Mouse (Mus musculus): ENCODE measurements around the gene Rangap1.

GRCm38 (mm10) chr15:81758701-81759100 is 13.4 kb upstream of the Rangap1 start:
- TF ChIP-seq EP300 (IDR thresholded peaks at IDR 0.05; ENCODE audit: insufficient read depth, low read depth, low read length) (no peak), POLR2A (IDR thresholded peaks at IDR 0.05; ENCODE audit: insufficient read depth, low read length) (no peak), CTCF (IDR thresholded peaks at IDR 0.05; ENCODE audit: low read depth, low read length) (no peak)
